Mouse (Mus musculus): ENCODE results near the gene Metrn. TPM values are rescaled to one million over a fixed set of nuclear protein-coding genes. Genes with fewer than 3 reads are reported as not detected.

Gene Metrn
- total and polyA plus RNA-seq, 3 experiments: 16.9 to 50.1 (median 23.7) TPM

GRCm38 (mm10) chr17:25773549-25774120, 23.3 kb downstream of the Metrn start, which contains the start of gene Narfl:
Gene Narfl, plus strand, starts transcription at chr17:25773776.
- in situ Hi-C loops (cut with MboI; ENCODE audit: low pct_ligation_motif_present, low pct_unique_long_range_greater_than_20kb, low sequenced_read_pairs) (no loop called here), dilution Hi-C loops (cut with MboI; ENCODE audit: extremely low pct_ligation_motif_present, extremely low pct_unique_long_range_greater_than_20kb, low sequenced_read_pairs) (no loop called here)
- Histone ChIP-seq H3K4me2 (ENCODE audit: insufficient read depth, low read depth, poor library complexity, severe bottlenecking) (peak within 1 kb of the TSS; percentile 80), H3K79me2 (replicated peaks; ENCODE audit: control insufficient read depth, extremely low read depth, insufficient read depth, poor library complexity, severe bottlenecking) (0 out of 2 replicates have a peak, but pooled peaks cover 3% of the 10 kb centered on the region), H3K27ac (ENCODE audit: insufficient read depth, low read depth) (no peak within 1 kb of the TSS), H3K36me3 (replicated peaks in 1 of 2; ENCODE audit: control insufficient read depth in 1 of 2, insufficient read depth in 1 of 2, low read length in 1 of 2) (peaks cover 17 to 31% of the 10 kb centered on the region in 2 experiments), H3K4me3 (replicated peaks in 1 of 3; ENCODE audit: low read depth in 2 of 3, low read length in 2 of 3, poor library complexity in 1 of 3) (peak within 1 kb of the TSS; percentile 66 to 88 (median 83)), H3K4me1 (ENCODE audit: control insufficient read depth in 1 of 2, insufficient read depth in 2 of 2) (peaks cover 13 to 18% of the 10 kb centered on the region in 2 experiments), H3K9ac (ENCODE audit: insufficient read depth, low read depth) (peak within 1 kb of the TSS; percentile 81), H3K27me3 (replicated peaks) (peaks cover 36% of the 10 kb centered on the region), H3K9me3 (replicated peaks; ENCODE audit: low read length) (no peaks in the 10 kb centered on the region)
- no peak for TF ChIP-seq USF2 (conservative IDR thresholded peaks at IDR 0.05; ENCODE audit: low read depth, low read length)
- peak; percentile 97 for TF ChIP-seq TBP (conservative IDR thresholded peaks at IDR 0.05; ENCODE audit: low read depth, low read length)
- TF ChIP-seq ZNF384 (IDR thresholded peaks at IDR 0.05; ENCODE audit: low read depth, low read length): no peak
- no peak for TF ChIP-seq PAX5 (IDR thresholded peaks at IDR 0.05; ENCODE audit: low read length)
- peak; percentile 87 for TF ChIP-seq MYC (IDR thresholded peaks at IDR 0.05; ENCODE audit: low read depth, low read length)
- peak; percentile 96 for TF ChIP-seq MAZ (IDR thresholded peaks at IDR 0.05; ENCODE audit: low read depth, low read length)
- peak; percentile 86 for TF ChIP-seq MEF2A (IDR thresholded peaks at IDR 0.05; ENCODE audit: borderline replicate concordance, low read depth, low read length)
- no peak; the same call in 1 of the 2 replicates for TF ChIP-seq ZC3H11A (IDR thresholded peaks at IDR 0.05; ENCODE audit: low read depth, low read length)
- peak; percentile 98 for TF ChIP-seq SMC3 (IDR thresholded peaks at IDR 0.05; ENCODE audit: low read depth, low read length)
- no peak for TF ChIP-seq CHD1 (IDR thresholded peaks at IDR 0.05; ENCODE audit: low read depth, low read length)
- TF ChIP-seq ETS1 (conservative IDR thresholded peaks at IDR 0.05; ENCODE audit: low read depth, low read length): no peak
- no peak for TF ChIP-seq JUN (IDR thresholded peaks at IDR 0.05; ENCODE audit: insufficient read depth, low read depth, low read length)
- TF ChIP-seq KAT2A (IDR thresholded peaks at IDR 0.05; ENCODE audit: insufficient replicate concordance, low read length): peak; percentile 100
- peak; percentile 96 for TF ChIP-seq NRF1 (IDR thresholded peaks at IDR 0.05; ENCODE audit: low read depth, low read length)
- peak; percentile 79 for TF ChIP-seq IRF4 (IDR thresholded peaks at IDR 0.05; ENCODE audit: low read depth, low read length)
- peak; percentile 97 for TF ChIP-seq MXI1 (IDR thresholded peaks at IDR 0.05; ENCODE audit: low read depth, low read length)
- TF ChIP-seq NELFE (IDR thresholded peaks at IDR 0.05; ENCODE audit: low read depth, low read length): peak; percentile 77
- TF ChIP-seq RAD21 (IDR thresholded peaks at IDR 0.05; ENCODE audit: low read depth, low read length): peak; percentile 76
- peak; percentile 94; the same call in 1 of the 2 replicates for TF ChIP-seq GABPA (IDR thresholded peaks at IDR 0.05; ENCODE audit: insufficient replicate concordance, low read depth, low read length)
- TF ChIP-seq USF1 (IDR thresholded peaks at IDR 0.05; ENCODE audit: low read depth, low read length): peak; percentile 21; the same call in 1 of the 2 replicates
- TF ChIP-seq JUND (conservative IDR thresholded peaks at IDR 0.05; ENCODE audit: low read depth, low read length): peak; percentile 60; the same call in 1 of the 2 replicates
- TF ChIP-seq EP300 (IDR thresholded peaks at IDR 0.05; ENCODE audit: low read length): no peak
- peak; percentile 97 for TF ChIP-seq TCF12 (IDR thresholded peaks at IDR 0.05; ENCODE audit: low read depth, low read length)
- peak; percentile 79; the same call in 1 of the 2 replicates for TF ChIP-seq ZMIZ1 (IDR thresholded peaks at IDR 0.05; ENCODE audit: low read depth, low read length)
- TF ChIP-seq CHD2 (IDR thresholded peaks at IDR 0.05; ENCODE audit: low read length): peak; percentile 54; the same call in 1 of the 2 replicates
- peak; percentile 84 for TF ChIP-seq MAX (IDR thresholded peaks at IDR 0.05; ENCODE audit: low read length)
- TF ChIP-seq POLR2A (IDR thresholded peaks at IDR 0.05; ENCODE audit: low read depth, low read length): peak; percentile 78
- TF ChIP-seq UBTF (IDR thresholded peaks at IDR 0.05; ENCODE audit: low read depth, low read length): no peak
- TF ChIP-seq ZKSCAN1 (IDR thresholded peaks at IDR 0.05; ENCODE audit: borderline replicate concordance, low read depth, low read length): no peak
- TF ChIP-seq HCFC1 (IDR thresholded peaks at IDR 0.05; ENCODE audit: low read depth, low read length): peak; percentile 99
- 0 out of 2 replicates have a peak, but pooled peaks have one; percentile 46 for TF ChIP-seq E2F4 (IDR thresholded peaks at IDR 0.05; ENCODE audit: insufficient replicate concordance, low read depth, low read length)
- TF ChIP-seq CTCF (conservative IDR thresholded peaks at IDR 0.05 in 1 of 2, IDR thresholded peaks at IDR 0.05 in 1 of 2; ENCODE audit: low read depth in 2 of 2, low read length in 2 of 2): peak; percentile 44 to 97; a peak in 3 of 4 replicates
- TF ChIP-seq BHLHE40 (IDR thresholded peaks at IDR 0.05; ENCODE audit: low read depth, low read length): peak; percentile 43
- TF ChIP-seq RCOR1 (conservative IDR thresholded peaks at IDR 0.05; ENCODE audit: low read depth, low read length): no peak
- TF ChIP-seq MAFK (IDR thresholded peaks at IDR 0.05; ENCODE audit: insufficient replicate concordance, low read length): peak; percentile 12; the same call in 1 of the 2 replicates
- TF ChIP-seq ELF1 (IDR thresholded peaks at IDR 0.05; ENCODE audit: low read depth, low read length): peak; percentile 100
- TF ChIP-seq SIN3A (IDR thresholded peaks at IDR 0.05; ENCODE audit: low read length): peak; percentile 99
- peak; percentile 72; the same call in 1 of the 2 replicates for TF ChIP-seq POLR2AphosphoS2 (IDR thresholded peaks at IDR 0.05; ENCODE audit: low read depth, low read length)
- peak; percentile 97 for DNase-seq (ENCODE audit: extremely low read depth)
